Mouse (Mus musculus) liver, embryonic 12.5 days (tissue): ENCODE data around the gene Tmem139. TPM values are rescaled to one million over a fixed set of nuclear protein-coding genes. Genes with fewer than 3 reads are reported as not detected.

Experiments used
- ATAC-seq: fragments of 200-750 bp; cut with Nextera tagmentation; 2 replicates; pipeline ENCODE4 v1.8.0; 2017; ENCODE audit warnings: moderate number of reproducible peaks, mild to moderate bottlenecking, moderate library complexity
- H3K27ac ChIP-seq: fragments of 300-500 bp; sonication (generic); 2 replicates; pipeline ENCODE4 v1.5.1; 2016; ENCODE audit warnings: mild to moderate bottlenecking
- H3K27me3 ChIP-seq: fragments of 300-500 bp; sonication (generic); replicated peaks from 2 replicates; pipeline ENCODE4 v1.6.1; 2016; ENCODE audit warnings: mild to moderate bottlenecking, moderate library complexity
- H3K36me3 ChIP-seq: fragments of 300-500 bp; sonication (generic); 2 replicates; pipeline ENCODE4 v1.6.1; 2016; ENCODE audit warnings: mild to moderate bottlenecking, moderate library complexity
- H3K4me1 ChIP-seq: fragments of 300-500 bp; sonication (generic); 2 replicates; pipeline ENCODE4 v1.6.1; 2016
- H3K4me2 ChIP-seq: fragments of 300-500 bp; sonication (generic); 2 replicates; pipeline ENCODE4 v1.6.1; 2016; ENCODE audit warnings: mild to moderate bottlenecking, moderate library complexity
- H3K4me3 ChIP-seq: fragments of 300-500 bp; sonication (generic); 2 replicates; pipeline ENCODE4 v1.5.1; 2016; ENCODE audit warnings: mild to moderate bottlenecking, moderate library complexity
- H3K9ac ChIP-seq: fragments of 300-500 bp; sonication (generic); 2 replicates; pipeline ENCODE4 v1.6.1; 2016; ENCODE audit warnings: mild to moderate bottlenecking, moderate library complexity
- H3K9me3 ChIP-seq: fragments of 300-500 bp; sonication (generic); replicated peaks from 2 replicates; pipeline ENCODE4 v1.6.1; 2016; ENCODE audit warnings: mild to moderate bottlenecking, moderate library complexity
- WGBS: fragments of 180-500 bp; shearing (Covaris S2); methylation state at CpG from one replicate; pipeline ENCODE4 v1.1.7; 2016; ENCODE audit not compliant: insufficient replicate concordance; 5-methylcytosine and 5-hydroxymethylcytosine counted together
- polyA plus RNA-seq: library from polyadenylated mRNA; unstranded; fragments of >200 nt; fragmentation: Nextera tagmentation; extraction: Ambion mirVana; gene quantifications from 2 replicates; pipeline ENCODE4 v1.2.1, GENCODE M21; 2016

Tmem139 gene
- polyA plus RNA-seq, 1 experiment from 2014 or later = not detected

GRCm38 (mm10) chr6:42287562-42287961 lies 25.8 kb downstream of the Tmem139 start:
- H3K9me3 ChIP-seq = no peaks in the 10 kb centered on the region
- peaks cover 31% of the 10 kb centered on the region for H3K36me3 ChIP-seq
- H3K4me2 ChIP-seq = no peak overlapping the region
- H3K9ac ChIP-seq = no peak overlapping the region
- ATAC-seq = no peak
- no peak overlapping the region for H3K4me3 ChIP-seq
- no peak overlapping the region for H3K27ac ChIP-seq
- no peaks in the 10 kb centered on the region for H3K27me3 ChIP-seq
- H3K4me1 ChIP-seq = no peaks in the 10 kb centered on the region

GRCm38 (mm10) chr6:42293327-42293726 lies 31.6 kb downstream of the Tmem139 start:
- no peak for ATAC-seq
- no peaks in the 10 kb centered on the region for H3K36me3 ChIP-seq
- WGBS = 68% methylated on average over 6 of the region's 6 CpGs

GRCm38 (mm10) chr6:42295549-42296094 lies 33.9 kb downstream of the Tmem139 start:
- H3K4me2 ChIP-seq = no peak overlapping the region
- no peak overlapping the region for H3K27ac ChIP-seq
- no peaks in the 10 kb centered on the region for H3K36me3 ChIP-seq
- ATAC-seq = no peak
- no peaks in the 10 kb centered on the region for H3K4me1 ChIP-seq
- WGBS = 59% methylated on average over 3 of the region's 3 CpGs
- H3K9ac ChIP-seq = no peak overlapping the region
- H3K9me3 ChIP-seq = no peaks in the 10 kb centered on the region
- no peaks in the 10 kb centered on the region for H3K27me3 ChIP-seq
- no peak overlapping the region for H3K4me3 ChIP-seq

More at GRCm38 (mm10) chr6:42293327-42293726, 31.6 kb downstream of the Tmem139 start:
- Histone ChIP-seq H3K9ac (no peak overlapping the region), H3K27ac (no peak overlapping the region), H3K4me3 (no peak overlapping the region), H3K4me1 (no peaks in the 10 kb centered on the region), H3K4me2 (no peak overlapping the region), H3K27me3 (no peaks in the 10 kb centered on the region), H3K9me3 (no peaks in the 10 kb centered on the region)

GRCm38 (mm10) chr6:42299362-42299761 lies 37.6 kb downstream of the Tmem139 start:
- H3K27ac ChIP-seq = no peak overlapping the region
- 37% methylated on average over 5 of the region's 5 CpGs for WGBS
- no peak overlapping the region for H3K9ac ChIP-seq
- no peak overlapping the region for H3K4me3 ChIP-seq
- no peaks in the 10 kb centered on the region for H3K4me1 ChIP-seq
- no peaks in the 10 kb centered on the region for H3K36me3 ChIP-seq
- H3K9me3 ChIP-seq = no peaks in the 10 kb centered on the region
- H3K27me3 ChIP-seq = no peaks in the 10 kb centered on the region
- no peak overlapping the region for H3K4me2 ChIP-seq
- ATAC-seq = no peak

DNA sequence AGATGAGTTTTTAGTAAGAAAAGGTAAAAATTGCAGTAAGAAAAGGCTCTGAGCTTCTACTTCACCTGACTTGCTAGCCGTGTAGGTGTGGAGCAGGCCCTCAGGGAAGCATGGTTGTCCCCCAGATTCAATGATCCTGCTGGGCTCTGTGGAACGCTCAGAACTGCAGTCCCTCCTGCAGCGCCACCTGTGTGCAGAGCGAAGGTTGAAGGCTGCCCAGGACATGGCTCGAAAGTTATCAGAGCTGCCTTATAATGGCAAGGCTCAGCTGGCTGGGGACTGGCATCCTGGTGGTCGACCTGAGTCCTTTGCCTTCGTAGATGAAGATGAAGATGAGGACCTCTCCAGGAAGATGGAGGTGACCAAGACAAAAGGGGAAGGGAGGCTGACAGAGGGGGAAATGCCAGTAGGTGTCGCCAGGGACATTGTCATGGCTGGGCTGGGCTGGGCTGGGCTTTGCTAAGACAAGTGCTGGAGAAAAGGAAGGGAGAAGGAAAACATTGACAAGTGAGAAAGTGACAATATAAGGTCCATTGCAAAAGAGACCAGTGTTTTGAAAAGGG lies 48.1 kb downstream of the Tmem139 start:
- no peaks in the 10 kb centered on the region for H3K36me3 ChIP-seq
- H3K27ac ChIP-seq = no peak overlapping the region
- WGBS = 42% methylated on average over 8 of the region's 8 CpGs
- H3K9me3 ChIP-seq = no peaks in the 10 kb centered on the region
- H3K4me3 ChIP-seq = no peak overlapping the region
- H3K4me2 ChIP-seq = no peak overlapping the region
- H3K27me3 ChIP-seq = no peaks in the 10 kb centered on the region
- H3K4me1 ChIP-seq = no peaks in the 10 kb centered on the region
- no peak for ATAC-seq
- H3K9ac ChIP-seq = no peak overlapping the region

- Histone ChIP-seq H3K4me1 (no peaks in the 10 kb centered on the region), H3K4me2 (no peak overlapping the region), H3K27ac (no peak overlapping the region), H3K36me3 (no peaks in the 10 kb centered on the region), H3K9me3 (no peaks in the 10 kb centered on the region), H3K4me3 (no peak overlapping the region), H3K9ac (no peak overlapping the region), H3K27me3 (no peaks in the 10 kb centered on the region)
- 46% methylated on average over 2 of the region's 2 CpGs for WGBS
- no peak for ATAC-seq
Observed at GRCm38 (mm10) chr6:42310427-42311053, 48.8 kb downstream of the Tmem139 start.

Other genes starting within 250 kb of the Tmem139 start
- not detected in 2 replicates for gene Sva, start 223.6 kb upstream of the Tmem139 start, polyA plus RNA-seq
- not detected in 2 replicates for gene Tas2r139, start 121.0 kb upstream of the Tmem139 start, polyA plus RNA-seq
- not detected in 2 replicates for gene Tas2r144, start 46.6 kb upstream of the Tmem139 start, polyA plus RNA-seq
- 7.3 and 8.3 TPM in 2 replicates for gene Gstk1, start 16.0 kb upstream of the Tmem139 start, polyA plus RNA-seq
- gene Casp2, start 3.0 kb downstream of the Tmem139 start, polyA plus RNA-seq = 34.4 and 36.0 TPM in 2 replicates
- 0.12 TPM in 1 of 2 replicates, not detected in the other for gene Clcn1, start 24.7 kb downstream of the Tmem139 start, polyA plus RNA-seq
- not detected in 2 replicates for gene Fam131b, start 62.7 kb downstream of the Tmem139 start, polyA plus RNA-seq
- gene Zyx, start 87.7 kb downstream of the Tmem139 start, polyA plus RNA-seq = 66.3 and 66.5 TPM in 2 replicates
- gene Epha1, start 111.3 kb downstream of the Tmem139 start, polyA plus RNA-seq = 2.6 and 3.4 TPM in 2 replicates
- not detected in 2 replicates for gene Tas2r143, start 138.3 kb downstream of the Tmem139 start, polyA plus RNA-seq
- gene Tas2r135, start 143.5 kb downstream of the Tmem139 start, polyA plus RNA-seq = not detected in 2 replicates
- not detected in 2 replicates for gene Tas2r126, start 172.6 kb downstream of the Tmem139 start, polyA plus RNA-seq
- gene Olfr458, start 203.2 kb downstream of the Tmem139 start, polyA plus RNA-seq = not detected in 2 replicates
- gene Olfr457, start 214.4 kb downstream of the Tmem139 start, polyA plus RNA-seq = not detected in 2 replicates
- gene Olfr456, start 225.2 kb downstream of the Tmem139 start, polyA plus RNA-seq = not detected in 2 replicates